Mouse (Mus musculus) fat pad, adult 2 months (tissue): Measurements from ENCODE around the gene Bmp4.

Experiments
- DNase-seq: peaks from one replicate; pipeline ENCODE4 v3.0.0-alpha.2; 2011; ENCODE audit warnings: low read depth, low spot score; ENCODE audit errors: extremely low read depth

Bmp4 gene

DNA sequence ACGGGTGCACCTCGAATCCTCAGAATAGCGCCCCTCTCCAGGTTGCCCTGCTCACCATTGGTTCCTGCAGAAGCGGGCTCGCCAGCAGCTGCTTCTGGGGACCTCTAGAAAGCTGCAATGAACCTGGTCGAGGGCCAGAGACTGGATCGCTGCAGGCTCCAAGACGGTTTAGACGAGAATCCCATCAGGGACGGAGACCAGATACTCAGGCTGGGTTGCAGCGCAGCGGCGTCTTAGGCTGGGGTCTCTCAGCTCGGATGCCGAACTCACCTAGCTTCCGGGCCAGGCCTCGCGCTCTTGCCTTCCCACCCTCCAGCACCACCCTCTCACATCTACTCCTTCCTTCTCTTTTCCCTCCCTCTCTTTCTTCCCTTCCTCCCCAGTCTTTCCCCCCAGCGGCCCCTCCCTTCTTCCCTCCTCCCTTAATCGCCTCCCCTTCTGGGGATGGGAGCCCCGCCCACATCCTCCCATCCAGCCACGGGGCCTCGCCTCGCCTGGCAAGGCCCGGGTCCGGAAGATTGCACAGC is at the start of gene Bmp4:
Gene Bmp4, minus strand, starts transcription at position 421 of the 527 bp plus-strand sequence.
- no peak for DNase-seq

- no peak for DNase-seq
Observed at GRCm38 (mm10) chr14:46439461-46440048, 49.1 kb upstream of the Bmp4 start.

- DNase-seq = no peak
Observed at GRCm38 (mm10) chr14:46436471-46437090, 46.1 kb upstream of the Bmp4 start.

DNA sequence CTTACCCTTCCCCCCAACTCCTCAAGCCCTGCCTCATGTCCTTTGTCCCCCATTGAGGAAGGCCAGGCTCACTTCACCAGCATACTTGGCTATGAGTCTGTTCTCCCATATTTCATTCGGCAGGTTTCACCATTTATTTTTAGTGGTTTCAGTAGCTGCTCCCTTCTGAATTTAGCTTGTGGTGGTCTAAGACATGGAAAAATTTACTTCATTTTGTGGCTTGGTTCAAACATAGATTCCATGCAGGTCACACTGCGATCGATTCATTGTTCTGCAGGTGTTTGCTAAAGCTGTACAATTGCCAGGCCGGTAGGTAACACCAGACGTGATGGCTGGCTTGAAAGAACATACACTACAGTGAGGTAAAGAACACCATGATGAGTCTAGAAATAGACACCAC is 39.8 kb upstream of the Bmp4 start:
- no peak for DNase-seq

DNA sequence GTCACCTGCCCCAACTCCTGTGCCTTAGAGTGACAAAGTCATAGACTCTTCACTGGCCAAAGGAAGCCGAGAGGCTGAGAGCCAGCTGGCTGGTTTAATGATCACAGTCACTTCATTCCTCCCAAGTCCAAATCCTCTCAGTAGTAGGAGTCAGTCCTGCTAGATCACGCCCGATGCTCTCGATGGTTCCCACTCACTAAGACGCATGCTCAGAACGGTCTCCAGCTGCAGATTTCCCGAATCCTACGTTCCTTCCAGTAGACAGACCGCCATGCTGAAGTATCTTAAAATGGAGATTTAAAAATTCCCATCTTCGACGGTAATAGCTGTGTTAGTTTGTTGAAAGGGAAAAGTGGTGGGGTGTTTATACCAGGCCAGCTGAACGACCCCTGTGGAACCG is 36.8 kb upstream of the Bmp4 start:
- no peak for DNase-seq

- DNase-seq = no peak
Observed at GRCm38 (mm10) chr14:46421823-46422222, 31.4 kb upstream of the Bmp4 start.

DNA sequence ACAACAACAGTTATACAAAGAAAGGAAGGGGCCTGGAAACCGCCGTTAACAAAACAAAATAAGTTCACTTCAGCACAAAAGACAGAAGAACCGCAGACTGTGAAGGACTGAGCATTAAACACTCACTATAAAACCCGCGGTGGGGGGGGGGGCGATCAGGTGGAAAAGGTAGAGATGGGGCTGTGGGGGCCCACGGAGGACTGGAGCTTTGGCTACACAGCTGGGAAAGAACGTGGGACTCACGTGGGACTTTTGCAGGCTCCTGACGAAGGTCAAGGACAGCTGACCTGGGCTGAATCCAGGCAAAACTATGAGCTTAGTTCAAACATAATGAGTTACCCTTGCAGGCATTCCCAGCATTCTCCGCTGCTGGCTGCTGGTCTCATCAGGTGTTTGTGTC is 28.8 kb upstream of the Bmp4 start:
- DNase-seq = no peak

GRCm38 (mm10) chr14:46418371-46419097 is 28.1 kb upstream of the Bmp4 start:
- no peak for DNase-seq

DNA sequence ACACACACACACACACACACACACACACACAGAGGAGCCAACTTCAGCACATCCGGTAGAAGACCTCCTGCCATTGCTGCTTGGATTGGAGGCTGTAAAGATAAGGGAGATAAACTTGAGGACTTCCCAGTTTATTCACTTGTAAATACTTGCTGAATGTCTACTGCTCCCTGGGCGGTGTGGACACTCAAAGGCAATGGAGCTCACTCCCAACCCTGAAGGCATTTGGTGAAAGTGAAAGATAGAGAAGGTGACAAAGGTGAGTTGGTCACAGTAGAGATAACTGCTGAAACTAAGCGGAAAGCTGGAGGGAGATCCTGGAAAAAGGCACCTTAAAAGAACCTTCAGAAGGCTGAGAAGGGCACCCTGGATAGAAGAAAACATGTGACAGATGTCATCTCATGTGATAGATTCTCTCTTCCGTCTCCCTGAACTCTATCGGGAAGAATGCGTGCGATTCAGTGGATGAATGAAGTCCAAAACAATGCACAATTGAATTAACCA is 22.1 kb upstream of the Bmp4 start:
- no peak for DNase-seq

- no peak for DNase-seq
Observed at GRCm38 (mm10) chr14:46410557-46411120, 20.2 kb upstream of the Bmp4 start.

DNA sequence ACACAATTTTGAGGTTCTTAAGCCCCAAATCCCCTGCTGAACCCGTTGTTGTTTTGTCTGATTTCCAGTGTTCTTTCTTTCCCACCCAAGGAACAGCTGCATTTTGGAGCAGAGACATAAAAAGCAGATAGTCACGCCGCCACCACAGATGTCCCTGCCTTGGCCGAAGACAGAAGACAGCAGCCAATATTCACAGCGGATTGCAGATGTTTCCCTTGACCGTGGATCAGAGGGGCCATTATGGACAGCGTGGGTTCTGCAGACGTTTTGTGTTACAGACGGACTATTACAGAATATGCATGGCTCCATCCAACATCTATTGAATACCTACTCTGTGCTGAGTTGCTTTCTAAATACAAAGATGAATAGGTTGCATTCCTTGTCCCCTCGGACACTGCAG is 18.5 kb upstream of the Bmp4 start:
- DNase-seq = no peak

- DNase-seq = no peak
Observed at GRCm38 (mm10) chr14:46408319-46408718, 17.9 kb upstream of the Bmp4 start.

DNA sequence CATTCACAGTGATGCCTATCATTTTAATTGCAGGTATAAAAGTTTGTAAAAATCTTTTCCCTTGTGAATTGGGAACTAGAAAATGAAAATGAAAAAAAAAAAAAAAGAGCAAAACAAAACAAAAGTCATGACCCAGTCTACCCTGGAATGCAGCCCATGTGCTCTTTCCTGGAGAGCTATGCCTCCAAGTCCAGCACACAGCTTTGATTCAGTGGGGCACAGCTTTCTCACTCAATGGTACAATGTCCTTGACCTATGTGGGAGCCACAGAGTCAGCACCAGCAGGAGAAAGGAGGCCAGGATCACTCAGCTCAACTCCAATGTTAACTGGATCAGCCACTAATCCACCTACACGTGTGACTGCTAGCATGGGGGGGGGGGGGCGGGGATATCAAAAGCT is 9.5 kb upstream of the Bmp4 start:
- no peak for DNase-seq

- no peak for DNase-seq
Observed at GRCm38 (mm10) chr14:46398091-46398695, 7.7 kb upstream of the Bmp4 start.

GRCm38 (mm10) chr14:46391621-46392170 is 1.2 kb upstream of the Bmp4 start:
- no peak for DNase-seq

GRCm38 (mm10) chr14:46389438-46390248 is 826 bp downstream of the Bmp4 start:
- no peak for DNase-seq

DNA sequence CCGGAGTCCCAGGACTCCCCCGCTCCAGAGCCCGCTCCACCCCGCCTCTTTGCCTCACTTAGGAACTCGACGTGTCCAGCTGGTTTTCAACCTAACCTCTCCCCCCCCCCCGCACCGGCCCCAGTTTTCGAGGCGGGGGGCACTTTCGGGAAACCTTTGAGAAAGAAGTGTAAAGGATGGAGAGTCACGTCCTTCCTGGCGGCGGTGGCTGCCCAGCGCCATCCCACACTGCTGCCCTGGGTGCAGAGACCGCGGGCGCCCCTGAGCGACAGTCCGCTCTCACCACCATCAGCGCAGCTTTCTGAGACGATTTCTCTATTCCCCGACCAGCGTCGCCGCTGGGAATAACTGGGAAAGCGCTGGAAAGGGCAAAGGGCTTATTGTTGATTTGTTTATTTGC is 1.8 kb downstream of the Bmp4 start:
- DNase-seq = no peak

DNA sequence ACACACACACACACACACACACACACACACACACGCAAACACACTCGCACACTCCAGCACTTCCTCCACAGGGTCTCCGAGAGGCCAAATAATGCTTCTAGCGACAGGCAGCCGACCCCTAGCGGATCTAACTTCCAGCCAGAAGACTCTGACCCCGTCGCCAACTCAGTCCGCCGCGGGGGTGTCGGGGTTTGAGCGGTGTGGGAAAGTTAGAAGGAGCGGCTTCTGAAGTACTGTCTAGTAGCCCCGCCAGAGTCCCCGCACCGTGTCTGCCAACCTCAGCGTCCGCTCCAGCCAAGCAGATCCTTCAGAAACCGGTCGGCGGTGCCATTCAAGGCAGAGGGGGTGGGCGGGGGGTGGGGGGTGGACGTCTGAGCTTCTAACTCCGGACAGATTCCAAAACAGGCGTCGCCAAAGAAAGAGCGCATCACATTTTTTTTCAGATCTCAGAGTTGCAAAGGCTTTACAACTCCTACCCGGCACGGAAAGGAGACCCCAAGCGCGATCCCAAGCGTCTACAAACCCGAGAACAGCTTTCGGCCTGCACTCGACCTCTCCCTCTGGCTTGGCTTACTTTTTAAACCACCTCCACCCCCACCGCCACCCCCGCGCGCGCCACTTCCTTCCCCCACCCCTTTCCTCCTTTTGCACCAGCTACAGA is 2.5 kb downstream of the Bmp4 start:
- no peak for DNase-seq

- no peak for DNase-seq
Observed at GRCm38 (mm10) chr14:46387357-46387671, 3.2 kb downstream of the Bmp4 start.
